Mouse (Mus musculus) ovary, postnatal 14 days (tissue): ENCODE results near the gene Cdkn2b.

Experiments used
- DNase-seq: peaks from one replicate; pipeline ENCODE4 v3.0.0; 2022; ENCODE audit warnings: low spot score

Cdkn2b gene

GRCm38 (mm10) chr4:89310491-89311254, at the start of gene Cdkn2b:
Gene Cdkn2b (minus strand): TSS chr4:89311039.
- peak; percentile 87 for DNase-seq

GRCm38 (mm10) chr4:89360349-89360748, 49.5 kb upstream of the Cdkn2b start:
- peak; percentile 32 for DNase-seq

- no peak for DNase-seq
Observed at GRCm38 (mm10) chr4:89359506-89359905, 48.7 kb upstream of the Cdkn2b start.

GRCm38 (mm10) chr4:89353935-89354334, 43.1 kb upstream of the Cdkn2b start:
- no peak for DNase-seq

- DNase-seq = no peak
Observed at GRCm38 (mm10) chr4:89353071-89353582, 42.3 kb upstream of the Cdkn2b start.

GRCm38 (mm10) chr4:89351474-89351873, 40.6 kb upstream of the Cdkn2b start:
- DNase-seq = no peak

- no peak for DNase-seq
Observed at GRCm38 (mm10) chr4:89350938-89351451, 40.2 kb upstream of the Cdkn2b start.

- DNase-seq = no peak
Observed at GRCm38 (mm10) chr4:89350391-89350790, 39.6 kb upstream of the Cdkn2b start.

GRCm38 (mm10) chr4:89348842-89349241, 38.0 kb upstream of the Cdkn2b start:
- DNase-seq = no peak

GRCm38 (mm10) chr4:89313461-89313860, 2.6 kb upstream of the Cdkn2b start:
- DNase-seq = peak; percentile 40

- no peak for DNase-seq
Observed at GRCm38 (mm10) chr4:89309996-89310395, 843 bp downstream of the Cdkn2b start.

GRCm38 (mm10) chr4:89308001-89308400, 2.8 kb downstream of the Cdkn2b start:
- no peak for DNase-seq

- no peak for DNase-seq
Observed at GRCm38 (mm10) chr4:89306798-89307365, 4.0 kb downstream of the Cdkn2b start.

- no peak for DNase-seq
Observed at GRCm38 (mm10) chr4:89305691-89306090, 5.1 kb downstream of the Cdkn2b start.

- no peak for DNase-seq
Observed at GRCm38 (mm10) chr4:89303281-89303995, 7.4 kb downstream of the Cdkn2b start.

- DNase-seq = no peak
Observed at GRCm38 (mm10) chr4:89302129-89302528, 8.7 kb downstream of the Cdkn2b start.

- no peak for DNase-seq
Observed at GRCm38 (mm10) chr4:89299721-89300120, 11.1 kb downstream of the Cdkn2b start.

GRCm38 (mm10) chr4:89295441-89296220, 15.2 kb downstream of the Cdkn2b start:
- DNase-seq = no peak

- peak; percentile 22 for DNase-seq
Observed at GRCm38 (mm10) chr4:89294486-89295440, 16.1 kb downstream of the Cdkn2b start, which contains the start of gene Cdkn2a. Gene Cdkn2a (minus strand): TSS chr4:89294653.

GRCm38 (mm10) chr4:89294091-89294485, 16.8 kb downstream of the Cdkn2b start:
- DNase-seq = no peak

- no peak for DNase-seq
Observed at GRCm38 (mm10) chr4:89293516-89293915, 17.3 kb downstream of the Cdkn2b start.
